Mouse (Mus musculus) CH12F3 (cell line): ENCODE data around the gene Gm6370.
"Not testable (repeated sequence)": the region's sequence is repeated elsewhere in the genome, so short reads cannot be mapped to it uniquely, and the experiment has no call there.

Experiments used
- in situ Hi-C: fragments of 300-500 bp; cut with MboI; formaldehyde crosslinking; loops from 2 replicates; pipeline ENCODE4 v1.14.3; 2020; ENCODE audit warnings: low sequenced_read_pairs

Gm6370 gene

DNA sequence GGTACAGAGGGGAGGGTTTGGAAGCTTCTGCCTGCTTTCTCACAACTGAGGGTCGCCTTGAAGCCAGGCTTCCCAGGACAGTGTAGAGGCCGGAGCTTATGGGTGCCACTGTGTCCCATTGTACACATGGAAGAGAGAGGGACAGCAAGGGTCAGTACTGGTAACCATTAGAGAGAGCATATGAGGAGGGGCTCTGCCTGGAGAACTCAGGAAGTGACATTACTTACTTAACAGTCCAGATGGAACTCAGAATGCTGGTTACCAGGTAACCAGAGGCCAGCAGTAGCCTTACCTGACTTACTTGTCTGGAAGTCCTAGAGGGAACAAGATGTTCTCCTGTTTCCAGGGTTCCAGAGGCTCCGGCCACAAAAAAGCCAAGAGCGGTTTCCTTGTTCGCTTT, at the start of gene Gm6370:
Gm6370 (plus strand) TSS at position 301 of the 400 bp plus-strand sequence.
- in situ Hi-C loops, result not testable (repeated sequence)

DNA sequence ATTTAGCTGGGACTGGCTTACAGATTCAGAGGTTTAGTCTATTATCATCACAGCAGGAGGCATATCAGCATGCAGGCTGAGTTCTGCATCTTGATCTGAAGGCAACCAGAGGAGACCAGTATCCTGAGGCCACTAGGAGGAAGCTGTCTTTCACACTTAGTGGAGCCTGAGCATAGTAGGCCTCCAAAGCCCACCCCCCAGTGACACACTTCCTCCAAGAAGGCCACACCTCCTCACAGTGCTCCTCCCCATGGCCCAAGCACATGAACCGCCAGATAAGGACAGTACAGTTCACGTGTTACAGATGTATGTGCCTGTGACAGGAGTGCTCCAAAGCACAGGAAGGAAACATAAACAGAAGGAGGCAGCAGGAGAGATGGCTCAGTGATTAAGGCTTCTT, 48.4 kb upstream of the Gm6370 start:
- in situ Hi-C loops, result no loop called here

DNA sequence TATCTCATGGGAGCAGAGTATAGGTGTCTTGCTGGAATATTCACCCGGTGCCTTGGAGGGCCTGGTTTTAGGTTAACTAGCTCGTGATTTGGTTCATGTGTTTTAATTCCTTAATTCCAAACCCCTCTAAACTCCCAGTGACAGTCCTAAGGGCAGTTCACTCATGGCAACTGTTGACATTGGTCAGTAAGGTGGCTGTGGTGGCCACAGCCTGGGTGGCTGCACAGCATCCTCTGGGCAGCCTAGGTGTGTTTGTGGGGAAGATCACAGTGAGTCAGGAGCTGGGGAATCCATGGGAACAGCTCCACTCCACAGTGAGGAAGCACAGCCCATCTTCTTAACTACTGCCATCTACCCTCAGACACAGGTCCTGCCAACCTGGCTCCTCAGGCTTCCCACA, 44.5 kb upstream of the Gm6370 start:
- in situ Hi-C loops, result no loop called here

DNA sequence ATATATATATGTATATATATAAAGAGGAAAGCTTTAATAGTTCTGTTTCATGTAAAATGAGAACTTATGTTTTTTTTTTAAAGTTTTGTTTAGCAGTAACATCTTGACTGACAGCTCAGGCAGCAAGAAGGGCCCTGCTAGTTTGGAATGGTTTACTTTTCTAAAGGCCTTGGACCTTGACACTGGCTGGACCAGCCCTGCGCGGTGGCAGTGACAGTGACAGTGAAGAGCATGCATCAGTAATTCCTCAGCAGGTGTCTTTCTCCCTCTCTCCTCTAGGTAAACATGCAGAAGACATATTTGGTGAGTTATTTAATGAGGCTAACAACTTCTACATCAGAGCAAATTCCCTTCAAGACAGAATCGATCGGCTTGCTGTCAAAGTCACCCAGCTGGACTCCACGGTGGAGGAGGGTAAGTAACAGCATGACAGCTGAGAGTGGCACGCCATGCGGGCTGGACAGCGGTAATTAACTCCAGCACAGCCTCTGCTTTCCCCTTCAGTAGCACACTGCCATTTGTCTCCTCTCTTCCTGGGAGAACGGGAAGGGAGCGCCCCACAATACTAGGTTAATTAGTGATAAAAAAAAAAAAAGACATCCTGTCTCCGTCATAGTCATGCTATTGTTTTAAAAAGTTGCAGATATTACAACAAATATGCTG, 39.4 kb upstream of the Gm6370 start:
- in situ Hi-C loops, result no loop called here

DNA sequence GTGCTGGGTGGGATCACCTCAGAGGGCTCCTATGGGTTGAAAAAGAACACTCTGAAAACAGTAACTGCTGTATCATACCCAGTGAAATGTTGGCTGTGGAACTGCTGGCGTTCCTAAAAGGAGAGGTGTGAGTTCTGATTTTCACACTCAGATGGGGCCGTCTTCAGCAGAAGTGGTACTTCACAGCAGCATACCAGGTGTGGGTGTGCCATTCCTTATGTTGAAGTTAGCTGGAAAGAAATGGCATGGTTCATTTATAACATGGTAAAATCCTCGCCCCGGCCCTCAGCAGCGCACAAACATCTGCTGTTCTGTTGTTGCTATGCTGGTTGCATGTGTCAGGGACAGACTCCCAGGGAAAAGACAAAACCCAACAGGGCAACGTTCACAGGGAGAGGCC, 37.6 kb upstream of the Gm6370 start:
- in situ Hi-C loops, result no loop called here

DNA sequence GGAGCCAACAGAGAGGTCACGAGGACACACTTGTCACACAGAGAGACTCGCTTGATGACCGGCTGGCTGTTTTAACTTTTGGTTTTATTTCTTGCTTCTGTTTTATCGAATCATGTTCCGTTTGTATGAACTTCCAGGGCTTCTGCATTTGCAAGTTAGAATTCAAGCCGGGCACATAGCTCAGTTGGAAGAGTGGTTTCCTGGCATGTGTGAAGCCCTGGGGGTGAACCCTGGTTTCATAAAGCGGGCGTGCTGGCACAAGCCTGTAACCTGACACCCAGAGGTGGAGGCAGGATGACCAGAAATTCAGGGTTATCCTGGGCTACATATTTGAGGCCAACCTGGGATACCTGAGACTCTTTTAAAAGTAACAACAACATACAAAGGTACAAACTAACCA, 29.6 kb upstream of the Gm6370 start:
- in situ Hi-C loops, result no loop called here

DNA sequence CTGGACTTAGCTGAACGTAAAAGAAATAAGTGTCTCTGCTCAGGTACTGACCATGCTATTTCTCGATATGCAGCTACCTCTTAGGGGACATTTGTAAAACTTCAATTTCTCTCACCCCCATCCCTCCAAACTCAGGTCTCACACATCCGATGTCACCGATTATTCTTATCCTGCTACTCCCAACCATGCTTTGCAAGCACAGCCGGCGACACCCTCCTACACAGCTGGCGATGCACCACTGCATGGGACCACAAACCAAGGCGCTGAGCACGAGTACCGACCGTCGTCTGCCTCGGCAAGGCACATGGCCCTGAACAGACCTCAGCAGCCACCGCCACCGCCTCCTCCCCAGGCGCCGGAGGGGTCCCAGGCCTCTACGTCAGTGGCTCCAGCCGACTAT, 24.5 kb upstream of the Gm6370 start:
- in situ Hi-C loops, result no loop called here

DNA sequence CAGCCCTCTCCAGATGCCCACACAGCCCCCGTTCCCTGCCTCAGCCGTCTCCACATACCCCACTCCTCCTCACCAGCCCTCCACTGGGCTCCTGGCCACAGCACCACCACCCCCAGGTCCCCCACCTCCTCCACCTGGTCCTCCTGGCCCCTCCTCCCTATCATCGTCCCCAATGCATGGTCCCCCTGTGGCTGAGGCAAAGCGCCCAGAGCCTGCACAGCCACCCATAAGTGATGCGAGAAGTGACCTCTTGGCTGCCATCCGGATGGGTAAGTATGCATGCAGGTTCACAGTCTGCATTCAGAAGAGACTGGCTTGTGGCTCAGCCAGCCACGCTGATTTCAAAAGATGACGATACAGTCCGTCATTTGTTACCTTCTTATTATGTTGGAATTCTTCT, 22.9 kb upstream of the Gm6370 start:
- in situ Hi-C loops, result no loop called here

DNA sequence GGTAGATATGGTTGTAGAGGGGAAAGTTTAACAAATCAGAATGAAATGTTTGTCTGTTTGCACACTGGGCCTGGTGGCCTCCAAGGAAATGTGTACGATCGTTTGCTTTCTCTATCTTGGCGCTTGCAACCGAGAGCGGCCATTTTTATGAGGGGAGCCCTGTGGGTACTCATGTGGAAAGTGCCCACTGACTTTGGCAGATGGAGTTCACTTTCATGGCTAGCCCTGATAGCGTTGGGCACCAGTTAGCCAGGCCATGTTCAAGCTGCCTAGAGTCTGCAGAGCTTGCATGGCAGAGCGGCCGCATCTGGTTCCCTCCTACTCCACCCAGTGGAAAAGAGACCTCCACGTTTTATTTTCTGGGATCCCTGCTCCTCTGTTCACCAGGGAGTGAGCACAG, 20.3 kb upstream of the Gm6370 start:
- in situ Hi-C loops, result loop anchor here (10.0 kb wide), 1 partner anchor 276 kb away; no protein-coding TSS in a partner anchor

DNA sequence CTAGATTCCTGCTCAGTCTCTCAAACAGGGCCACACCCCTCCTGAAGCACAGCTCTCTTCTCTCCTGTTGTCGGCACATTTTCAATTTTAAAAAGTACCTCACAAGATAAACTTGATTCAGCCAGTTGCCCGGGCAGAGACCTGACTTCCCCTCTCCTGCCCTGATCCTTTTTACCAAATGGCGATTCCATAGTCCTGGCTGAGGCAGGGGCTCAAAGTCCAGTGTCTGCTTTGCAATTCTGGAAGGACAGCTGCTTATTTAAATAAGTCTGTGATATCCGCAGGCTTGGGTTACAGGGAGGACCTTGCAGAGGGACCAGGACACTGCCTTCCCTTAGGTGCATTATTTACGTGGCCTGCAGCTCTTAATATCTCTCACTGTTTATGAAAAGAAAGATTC, 19.9 kb upstream of the Gm6370 start:
- in situ Hi-C loops, result loop anchor here (10.0 kb wide), 1 partner anchor 277 kb away; no protein-coding TSS in a partner anchor

DNA sequence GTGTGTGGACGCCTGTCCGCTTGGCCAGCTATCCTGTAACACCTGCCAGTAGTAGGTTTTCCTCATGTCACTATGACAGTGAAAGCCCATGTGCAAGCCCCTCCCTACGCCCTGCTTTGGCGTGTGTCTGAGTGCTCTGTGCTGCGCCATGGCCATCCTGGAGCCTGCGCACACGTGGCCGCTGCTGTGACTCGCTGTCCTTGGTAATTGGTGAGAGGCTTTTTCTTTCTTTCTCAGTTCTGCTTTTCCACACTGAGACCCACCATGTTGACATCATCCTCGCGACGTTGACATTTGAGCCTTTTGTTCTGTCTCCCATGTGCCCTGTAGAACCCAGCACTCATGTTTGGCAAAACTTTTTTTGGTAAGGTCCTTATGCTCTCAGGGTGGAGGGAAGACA, 19.3 kb upstream of the Gm6370 start:
- in situ Hi-C loops, result loop anchor here (10.0 kb wide), 1 partner anchor 277 kb away; no protein-coding TSS in a partner anchor

DNA sequence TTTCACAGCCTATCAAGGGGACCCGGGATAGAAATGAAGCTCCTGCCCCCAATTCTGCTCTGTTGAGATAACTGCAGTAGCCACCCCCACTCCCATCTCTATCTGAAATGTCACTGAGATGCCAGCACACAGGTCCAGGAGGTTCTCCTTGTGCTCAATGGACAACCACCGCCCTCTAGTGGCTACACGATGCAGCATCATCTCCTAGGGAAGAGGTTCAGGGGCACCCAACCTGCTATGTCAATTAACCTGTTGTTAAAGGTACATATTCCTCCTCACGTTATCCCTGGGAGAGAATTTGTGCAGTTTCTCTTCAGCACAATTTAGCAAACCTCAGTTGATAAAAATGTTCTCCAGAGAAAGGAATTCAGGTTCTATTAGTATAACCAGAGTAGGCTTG, 11.6 kb upstream of the Gm6370 start:
- in situ Hi-C loops, result loop anchor here (10.0 kb wide), 1 partner anchor 285 kb away; no protein-coding TSS in a partner anchor

DNA sequence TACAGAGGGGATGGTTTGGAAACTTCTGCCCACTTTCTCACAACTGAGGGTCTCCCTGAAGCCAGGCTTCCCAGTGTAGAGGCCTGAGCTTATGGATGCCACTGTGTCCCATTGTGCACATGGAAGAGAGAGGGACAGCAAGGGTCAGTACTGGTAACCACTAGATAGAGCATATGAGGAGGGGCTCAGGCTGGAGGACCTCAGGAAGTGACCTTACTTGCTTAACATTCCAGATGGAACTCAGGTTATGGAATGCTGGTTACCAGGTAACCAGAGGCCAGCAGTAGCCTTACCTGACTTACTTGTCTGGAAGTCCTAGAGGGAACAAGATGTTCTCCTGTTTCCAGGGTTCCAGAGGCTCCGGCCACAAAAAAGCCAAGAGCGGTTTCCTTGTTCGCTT, 9.5 kb upstream of the Gm6370 start, which contains the start of gene Gm6408:
Gm6408 (plus strand) TSS at position 301 of the 400 bp plus-strand sequence.
- in situ Hi-C loops, result not testable (repeated sequence)

DNA sequence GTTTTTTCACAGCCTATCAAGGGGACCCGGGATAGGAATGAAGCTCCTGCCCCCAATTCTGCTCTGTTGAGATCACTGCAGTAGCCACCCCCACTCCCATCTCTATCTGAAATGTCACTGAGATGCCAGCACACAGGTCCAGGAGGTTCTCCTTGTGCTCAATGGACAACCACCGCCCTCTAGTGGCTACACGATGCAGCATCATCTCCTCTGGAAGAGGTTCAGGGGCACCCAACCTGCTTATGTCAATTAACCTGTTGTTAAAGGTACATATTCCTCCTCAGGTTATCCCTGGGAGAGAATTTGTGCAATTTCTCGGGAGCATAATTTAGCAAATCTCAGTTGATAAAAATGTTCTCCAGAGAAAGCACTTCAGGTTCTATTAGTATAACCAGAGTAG, 2.2 kb upstream of the Gm6370 start:
- in situ Hi-C loops, result not testable (repeated sequence)

DNA sequence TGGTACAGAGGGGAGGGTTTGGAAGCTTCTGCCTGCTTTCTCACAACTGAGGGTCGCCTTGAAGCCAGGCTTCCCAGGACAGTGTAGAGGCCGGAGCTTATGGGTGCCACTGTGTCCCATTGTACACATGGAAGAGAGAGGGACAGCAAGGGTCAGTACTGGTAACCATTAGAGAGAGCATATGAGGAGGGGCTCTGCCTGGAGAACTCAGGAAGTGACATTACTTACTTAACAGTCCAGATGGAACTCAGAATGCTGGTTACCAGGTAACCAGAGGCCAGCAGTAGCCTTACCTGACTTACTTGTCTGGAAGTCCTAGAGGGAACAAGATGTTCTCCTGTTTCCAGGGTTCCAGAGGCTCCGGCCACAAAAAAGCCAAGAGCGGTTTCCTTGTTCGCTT, 10.9 kb downstream of the Gm6370 start, which contains the start of gene 4930449I24Rik:
4930449I24Rik (plus strand) TSS at position 301 of the 400 bp plus-strand sequence.
- in situ Hi-C loops, result not testable (repeated sequence)

DNA sequence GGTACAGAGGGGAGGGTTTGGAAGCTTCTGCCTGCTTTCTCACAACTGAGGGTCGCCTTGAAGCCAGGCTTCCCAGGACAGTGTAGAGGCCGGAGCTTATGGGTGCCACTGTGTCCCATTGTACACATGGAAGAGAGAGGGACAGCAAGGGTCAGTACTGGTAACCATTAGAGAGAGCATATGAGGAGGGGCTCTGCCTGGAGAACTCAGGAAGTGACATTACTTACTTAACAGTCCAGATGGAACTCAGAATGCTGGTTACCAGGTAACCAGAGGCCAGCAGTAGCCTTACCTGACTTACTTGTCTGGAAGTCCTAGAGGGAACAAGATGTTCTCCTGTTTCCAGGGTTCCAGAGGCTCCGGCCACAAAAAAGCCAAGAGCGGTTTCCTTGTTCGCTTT, 22.7 kb downstream of the Gm6370 start, which contains the start of gene Gm3402:
Gm3402 (plus strand) TSS at position 301 of the 400 bp plus-strand sequence.
- in situ Hi-C loops, result not testable (repeated sequence)

DNA sequence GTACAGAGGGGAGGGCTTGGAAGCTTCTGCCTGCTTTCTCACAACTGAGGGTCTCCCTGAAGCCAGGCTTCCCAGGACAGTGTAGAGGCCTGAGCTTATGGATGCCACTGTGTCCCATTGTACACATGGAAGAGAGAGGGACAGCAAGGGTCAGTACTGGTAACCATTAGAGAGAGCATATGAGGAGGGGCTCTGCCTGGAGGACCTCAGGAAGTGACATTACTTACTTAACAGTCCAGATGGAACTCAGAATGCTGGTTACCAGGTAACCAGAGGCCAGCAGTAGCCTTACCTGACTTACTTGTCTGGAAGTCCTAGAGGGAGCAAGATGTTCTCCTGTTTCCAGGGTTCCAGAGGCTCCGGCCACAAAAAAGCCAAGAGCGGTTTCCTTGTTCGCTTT, 34.3 kb downstream of the Gm6370 start, which contains the start of gene Gm3404:
Gm3404 (plus strand) TSS at position 301 of the 400 bp plus-strand sequence.
- in situ Hi-C loops, result not testable (repeated sequence)

DNA sequence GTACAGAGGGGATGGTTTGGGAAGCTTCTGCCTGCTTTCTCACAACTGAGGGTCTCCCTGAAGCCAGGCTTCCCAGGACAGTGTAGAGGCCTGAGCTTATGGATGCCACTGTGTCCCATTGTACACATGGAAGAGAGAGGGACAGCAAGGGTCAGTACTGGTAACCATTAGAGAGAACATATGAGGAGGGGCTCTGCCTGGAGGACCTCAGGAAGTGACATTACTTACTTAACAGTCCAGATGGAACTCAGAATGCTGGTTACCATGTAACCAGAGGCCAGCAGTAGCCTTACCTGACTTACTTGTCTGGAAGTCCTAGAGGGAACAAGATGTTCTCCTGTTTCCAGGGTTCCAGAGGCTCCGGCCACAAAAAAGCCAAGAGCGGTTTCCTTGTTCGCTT, 46.2 kb downstream of the Gm6370 start, which contains the start of gene Gm3409:
Gm3409 (plus strand) TSS at position 301 of the 400 bp plus-strand sequence.
- in situ Hi-C loops, result not testable (repeated sequence)
